Mouse (Mus musculus) brain, embryonic 14.5 days (tissue): ENCODE data around the gene H2al1m. TPM values are rescaled to one million over a fixed set of nuclear protein-coding genes. Genes with fewer than 3 reads are reported as not detected.
"Not testable (repeated sequence)": the region's sequence is repeated elsewhere in the genome, so short reads cannot be mapped to it uniquely, and the experiment has no call there.

Experiments used
- DNase-seq: peaks from one replicate; pipeline ENCODE4 v3.0.0-alpha.2; 2011; ENCODE audit warnings: low read depth
- CTCF ChIP-seq: fragments of 200-500 bp; IDR thresholded peaks from 2 replicates; pipeline ENCODE4 v1.5.1; 2012; ENCODE audit warnings: inconsistent platforms, mild to moderate bottlenecking, moderate library complexity, borderline replicate concordance; ENCODE audit not compliant: insufficient read depth, insufficient read length; ENCODE audit errors: extremely low read depth
- POLR2A ChIP-seq: fragments of 200-500 bp; IDR thresholded peaks from 2 replicates; pipeline ENCODE4 v1.6.1; 2012; ENCODE audit warnings: mild to moderate bottlenecking, inconsistent platforms, borderline replicate concordance; ENCODE audit not compliant: poor library complexity, insufficient read depth, insufficient read length, severe bottlenecking; ENCODE audit errors: extremely low read depth
- polyA plus RNA-seq: library from polyadenylated mRNA; depleted of rRNA; stranded (reverse); fragments of >200 nt; gene quantifications from 2 replicates; pipeline ENCODE4 v1.2.3, GENCODE M21; 2012; rRNA removed

H2al1m gene
- 0.43 and 0.46 TPM in 2 replicates for polyA plus RNA-seq

GRCm38 (mm10) chrX:9283464-9283863 is at the start of gene H2al1m:
Gene H2al1m, plus strand, starts transcription at chrX:9283764.
- not testable (repeated sequence) for DNase-seq

- no peak for TF ChIP-seq POLR2A
- TF ChIP-seq CTCF, result no peak
- DNase-seq, result peak; percentile 76
Measured at GRCm38 (mm10) chrX:9240737-9241591, 42.6 kb upstream of the H2al1m start.

GRCm38 (mm10) chrX:9243381-9243864 is 40.1 kb upstream of the H2al1m start:
- no peak for TF ChIP-seq POLR2A
- no peak for TF ChIP-seq CTCF
- peak; percentile 70 for DNase-seq

DNA sequence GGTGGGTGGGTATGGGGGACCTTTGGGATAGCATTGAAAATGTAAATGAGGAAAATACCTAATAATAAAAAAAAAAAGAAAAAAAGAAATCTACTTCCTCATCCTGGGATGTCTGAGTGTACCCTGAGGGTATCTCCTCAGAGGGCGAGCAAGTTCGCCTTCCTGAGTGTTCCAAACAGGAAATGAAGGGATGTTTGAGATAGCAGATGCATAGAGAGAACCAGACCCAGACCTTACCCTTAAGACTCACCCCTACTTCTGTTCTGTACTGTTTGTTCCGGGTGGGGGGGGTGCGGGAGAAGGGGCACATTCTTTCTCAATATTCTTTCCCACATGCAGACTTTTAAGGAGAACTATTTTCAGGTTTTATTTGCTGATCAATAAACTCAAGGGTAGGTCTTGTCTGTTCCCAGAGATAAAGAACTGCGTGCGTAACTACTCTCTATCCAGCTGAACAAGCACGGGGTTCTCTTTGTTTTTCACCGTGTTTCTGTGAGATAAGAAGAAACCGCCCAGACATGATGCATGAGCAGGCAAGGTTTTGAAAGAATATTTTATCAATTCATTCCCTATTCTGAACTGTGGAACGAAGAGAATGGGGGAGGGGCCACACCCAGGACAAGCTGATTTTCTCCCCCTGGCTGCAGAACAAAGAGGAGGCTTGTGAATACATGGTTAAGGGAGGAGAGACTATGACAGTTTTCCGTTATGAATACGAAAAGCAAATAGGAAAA is 38.8 kb upstream of the H2al1m start:
- TF ChIP-seq POLR2A (no peak), CTCF (no peak)
- DNase-seq, result peak; percentile 66

DNA sequence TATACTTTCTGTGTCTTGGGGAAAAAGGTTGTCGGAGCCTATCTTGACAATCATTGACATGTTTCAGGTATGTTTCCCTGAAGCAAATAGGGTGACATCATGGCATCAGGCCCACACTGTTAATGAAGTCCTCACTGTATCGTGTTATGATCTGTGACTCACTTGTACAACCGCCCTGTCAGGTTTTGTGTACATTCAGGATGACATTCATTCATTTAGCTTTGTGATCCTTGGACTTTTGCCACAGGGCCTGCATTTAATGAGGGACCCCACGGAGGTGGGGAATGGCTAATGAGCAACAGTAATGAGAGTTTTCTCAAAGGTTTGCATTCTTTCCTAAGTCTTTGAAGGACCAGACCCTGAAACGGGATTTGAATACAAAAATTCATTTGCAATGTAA is 34.7 kb upstream of the H2al1m start:
- peak; percentile 90 for DNase-seq
- TF ChIP-seq POLR2A, result no peak
- no peak for TF ChIP-seq CTCF

- no peak for DNase-seq
- TF ChIP-seq POLR2A (no peak), CTCF (no peak)
Measured at GRCm38 (mm10) chrX:9253990-9254389, 29.6 kb upstream of the H2al1m start.

DNA sequence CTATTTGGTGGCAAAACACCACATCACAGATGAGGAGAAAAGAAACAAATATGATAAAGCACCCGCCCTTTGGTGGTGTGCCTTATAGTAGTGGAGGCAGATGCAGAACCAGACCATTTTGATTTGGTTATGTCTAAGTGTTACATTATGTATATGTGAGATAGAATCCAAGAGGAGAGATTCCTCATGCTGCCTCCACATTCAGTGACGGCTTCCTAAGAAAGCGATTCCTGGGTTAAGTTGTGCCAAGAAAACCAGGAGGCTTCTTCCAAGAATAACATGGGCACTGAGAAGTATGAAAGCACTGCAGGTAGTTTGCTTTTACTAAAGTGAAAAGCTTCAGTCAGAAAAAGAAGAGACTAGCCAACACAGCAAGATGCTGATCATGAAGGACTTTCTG is 28.7 kb upstream of the H2al1m start:
- TF ChIP-seq CTCF (no peak), POLR2A (no peak)
- no peak for DNase-seq

GRCm38 (mm10) chrX:9256766-9257165 is 26.8 kb upstream of the H2al1m start, which contains the start of gene Gm14862:
Gene Gm14862, minus strand, starts transcription at chrX:9256899.
- no peak for DNase-seq

DNA sequence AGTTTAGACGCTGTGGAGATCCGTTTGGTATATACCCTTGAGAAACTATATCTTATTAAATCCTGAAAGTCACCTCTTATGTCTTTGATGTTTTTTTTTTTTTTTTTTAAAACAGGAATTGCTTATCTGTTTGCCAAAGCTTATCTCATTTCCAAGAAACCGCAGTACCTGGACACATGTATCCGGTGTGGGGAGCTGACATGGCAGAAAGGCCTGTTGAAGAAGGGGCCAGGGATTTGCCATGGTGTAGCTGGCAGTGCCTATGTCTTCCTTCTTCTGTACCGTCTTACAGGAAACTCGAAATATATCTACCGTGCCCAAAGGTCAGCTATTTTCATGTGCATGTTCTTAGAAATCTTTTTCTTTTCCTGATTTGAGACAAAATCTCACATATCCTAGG is 25.7 kb upstream of the H2al1m start:
- TF ChIP-seq POLR2A (no peak), CTCF (no peak)

More at GRCm38 (mm10) chrX:9256766-9257165, 26.8 kb upstream of the H2al1m start, which contains the start of gene Gm14862:
- TF ChIP-seq CTCF (no peak), POLR2A (no peak)

GRCm38 (mm10) chrX:9259267-9259666 is 24.3 kb upstream of the H2al1m start:
- TF ChIP-seq POLR2A (no peak), CTCF (no peak)
- no peak for DNase-seq

More for the DNA sequence above, 25.7 kb upstream of the H2al1m start:
- no peak for DNase-seq

DNA sequence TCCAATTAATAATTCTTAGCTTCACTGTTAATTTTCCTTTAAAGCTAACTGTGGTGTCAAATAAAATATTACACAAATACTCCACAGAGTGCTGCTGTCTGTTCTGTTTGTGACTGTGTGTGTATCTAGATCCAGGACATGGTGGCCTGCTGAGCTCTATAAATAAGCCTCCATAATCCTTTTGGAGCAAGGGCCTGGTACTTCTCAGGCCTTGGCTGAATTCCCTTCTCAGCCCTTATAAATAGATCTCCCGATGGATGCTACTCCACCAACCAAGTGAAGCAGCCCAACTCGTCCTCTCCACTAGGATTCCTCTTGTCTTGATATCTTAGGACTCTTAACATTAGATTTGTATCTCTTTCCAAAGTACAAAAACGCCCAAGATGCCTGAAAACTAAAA is 12.5 kb upstream of the H2al1m start:
- DNase-seq, result no peak
- no peak for TF ChIP-seq CTCF
- TF ChIP-seq POLR2A, result no peak

GRCm38 (mm10) chrX:9271947-9272459 is 11.6 kb upstream of the H2al1m start:
- no peak for DNase-seq
- TF ChIP-seq CTCF, result no peak
- TF ChIP-seq POLR2A, result no peak
